Mouse (Mus musculus): ENCODE data around the gene Acsl3.

Acsl3 gene

DNA sequence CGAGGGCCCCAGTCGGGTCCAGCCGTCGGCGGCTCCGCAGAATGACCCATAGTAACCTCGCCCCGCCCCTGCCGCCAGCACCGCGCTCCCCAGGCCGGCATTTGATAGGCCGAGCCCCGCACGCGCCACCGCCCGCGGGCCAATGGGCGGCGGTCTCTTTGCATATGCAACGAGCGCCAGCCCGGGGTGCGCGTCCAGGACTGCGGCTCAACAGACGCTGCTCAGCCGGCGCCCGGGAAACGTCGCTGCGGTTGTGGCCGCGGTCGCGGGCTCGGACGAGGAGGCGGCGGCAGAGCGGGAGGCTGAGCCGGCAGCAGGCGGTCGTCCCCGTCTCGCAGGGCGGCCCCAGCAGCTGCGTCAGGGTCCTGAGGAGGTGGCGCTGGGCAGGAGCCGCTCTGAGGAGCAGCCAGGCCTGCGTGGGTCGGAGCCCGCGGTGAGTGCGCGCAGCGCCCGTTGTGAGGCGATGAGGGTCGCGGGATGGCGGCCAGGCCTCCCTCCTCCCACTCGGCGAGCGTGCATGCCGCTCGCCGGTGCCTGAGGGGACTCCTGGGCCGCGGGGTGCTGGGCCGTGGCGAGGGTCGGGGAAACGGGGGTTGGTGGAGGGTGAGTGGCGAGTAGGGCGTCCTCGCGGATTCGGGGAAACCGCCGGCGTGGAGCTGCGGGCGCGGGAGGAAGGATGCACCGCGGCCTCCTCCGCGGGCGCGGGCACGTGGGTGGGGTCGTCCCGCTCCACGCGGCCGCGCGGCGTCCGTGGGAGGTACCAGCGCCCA lies at the start of gene Acsl3, which contains the start of gene Utp14b:
TSS of gene Acsl3 (plus strand) at position 155 of the 770 bp plus-strand sequence.
TSS of gene Utp14b (plus strand) at position 368 of the 770 bp plus-strand sequence.
- peak; percentile 99 for DNase-seq (ENCODE audit: low spot score)

DNA sequence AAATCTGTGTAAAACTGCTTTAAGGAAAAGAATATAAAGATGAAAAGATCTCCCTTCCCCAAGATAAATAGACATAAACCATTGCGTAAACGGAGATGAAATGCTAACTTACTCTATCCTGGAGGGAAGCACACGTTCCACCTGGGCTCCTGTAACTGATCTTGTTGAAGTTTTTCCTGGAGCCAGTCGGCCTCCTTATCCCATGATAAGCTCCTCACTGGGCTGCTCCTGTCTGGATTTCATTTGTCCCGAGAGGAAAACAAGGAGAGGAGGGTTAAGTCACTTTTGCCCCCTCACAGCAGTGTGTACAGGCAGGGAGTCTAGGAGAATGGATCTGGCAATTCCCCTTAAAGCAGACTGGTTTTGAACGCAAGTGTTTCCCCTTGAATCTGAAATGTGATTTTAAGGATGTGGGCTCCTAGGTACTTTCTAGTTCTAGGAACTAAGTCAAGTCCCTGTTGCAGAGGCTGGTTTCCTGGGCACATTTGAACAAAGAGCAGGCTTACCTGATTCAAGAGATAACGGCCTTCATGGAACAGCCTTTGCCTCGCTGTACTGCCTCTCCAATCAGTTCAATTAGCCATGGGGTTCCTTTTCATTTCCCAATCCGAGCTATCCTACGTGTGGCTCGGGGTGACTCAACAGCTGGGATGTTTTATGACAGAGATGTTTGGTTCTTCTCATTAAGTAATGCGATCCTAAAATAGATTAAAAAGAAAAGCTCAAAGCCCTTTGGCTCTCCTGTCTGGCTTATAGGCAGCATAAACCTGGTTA lies 48.3 kb upstream of the Acsl3 start:
- no peak for DNase-seq (ENCODE audit: low spot score)

DNA sequence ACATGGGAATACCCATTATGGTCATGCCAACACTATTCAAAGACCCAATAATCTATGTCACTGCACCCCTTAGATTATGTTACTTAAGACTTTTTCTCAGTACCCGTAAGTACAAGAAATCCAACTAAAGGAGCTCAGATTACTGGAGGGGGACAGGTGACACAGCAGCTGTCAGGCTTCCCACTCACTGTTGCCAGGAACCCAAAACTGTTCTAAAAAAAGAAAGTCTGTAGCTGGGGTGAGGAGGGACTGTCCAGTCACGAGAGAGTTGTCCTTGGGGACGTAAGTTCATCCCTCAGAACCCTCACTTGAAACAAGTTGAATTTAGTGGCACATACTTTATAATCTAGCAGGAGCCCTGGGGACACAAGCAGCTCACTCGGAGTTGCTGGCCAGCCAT lies 46.6 kb upstream of the Acsl3 start:
- DNase-seq (ENCODE audit: low spot score): no peak

DNA sequence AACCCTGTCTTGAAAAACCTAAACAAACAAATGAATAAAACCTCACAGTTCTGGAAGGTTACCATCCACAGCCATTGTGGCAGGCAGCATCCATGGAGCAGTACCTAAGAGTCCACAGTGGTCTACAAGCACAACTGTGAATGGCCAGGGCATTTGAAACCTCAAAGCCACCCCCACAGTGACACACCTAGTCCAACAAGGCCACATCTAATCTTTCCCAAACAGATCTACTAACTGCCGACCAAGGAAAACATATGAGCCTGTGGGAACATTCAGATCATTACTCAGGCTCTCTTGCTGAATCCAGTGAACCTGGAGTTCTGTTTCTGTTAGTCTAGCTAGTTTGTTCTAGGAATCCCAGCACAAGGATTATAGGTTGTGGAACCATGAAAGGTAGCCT lies 44.7 kb upstream of the Acsl3 start:
- no peak for DNase-seq (ENCODE audit: low spot score)

DNA sequence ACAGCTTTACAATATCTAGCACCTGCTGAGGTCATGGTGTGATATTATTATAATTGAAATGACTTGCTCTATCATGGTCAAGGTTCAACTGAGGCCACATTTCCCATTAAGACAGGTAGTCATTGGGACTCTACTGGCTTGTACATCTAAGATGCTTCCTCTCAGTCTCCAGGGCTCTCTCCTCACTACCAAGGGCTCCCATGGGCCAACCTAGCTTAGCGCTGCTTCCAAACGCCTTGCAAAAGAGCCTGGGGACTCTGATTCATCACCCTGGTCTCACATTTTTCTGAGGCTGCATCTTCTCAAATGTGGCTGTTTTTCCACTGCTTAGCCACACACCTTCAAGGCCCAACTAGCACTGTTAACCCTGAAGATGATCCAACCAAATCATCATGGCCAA lies 33.3 kb upstream of the Acsl3 start:
- DNase-seq (ENCODE audit: low spot score): no peak

DNA sequence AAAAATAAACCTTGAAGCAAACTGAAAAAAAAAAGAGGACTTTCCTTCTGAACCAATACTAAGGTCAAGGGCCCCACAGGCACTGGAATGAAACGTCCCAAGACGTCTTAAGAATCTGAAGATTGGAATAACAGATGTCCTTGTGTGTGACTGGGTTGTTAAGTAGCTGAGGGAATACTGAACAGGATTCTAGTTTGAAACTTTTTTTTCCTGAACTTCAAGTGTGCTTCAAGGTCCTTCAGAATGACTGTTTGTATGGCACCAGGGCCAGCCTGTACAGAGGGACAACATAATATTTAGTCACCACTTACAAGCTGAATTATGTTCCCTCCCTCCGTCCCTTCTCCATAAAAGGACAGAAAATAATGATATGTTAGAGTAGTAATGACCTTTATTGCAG lies 23.1 kb upstream of the Acsl3 start:
- no peak for DNase-seq (ENCODE audit: low spot score)

DNA sequence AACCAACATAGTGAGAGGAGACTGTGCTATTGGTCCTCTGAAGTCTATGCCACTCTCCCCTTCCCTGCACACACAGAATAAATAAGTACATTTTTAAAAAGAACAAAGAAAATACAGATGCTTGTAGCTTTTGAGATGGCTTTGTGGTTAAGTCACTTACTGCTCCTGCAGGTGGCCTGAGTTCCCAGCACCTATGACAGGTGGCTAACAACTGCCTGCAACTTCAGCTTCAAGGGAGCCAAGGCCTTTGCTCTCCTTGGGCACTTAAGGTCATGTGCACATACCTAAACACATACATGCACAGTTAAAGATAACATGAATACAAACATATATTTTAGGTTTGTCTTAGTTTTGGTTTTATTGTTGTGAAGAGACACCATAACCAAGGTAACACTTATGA lies 16.8 kb upstream of the Acsl3 start:
- no peak for DNase-seq (ENCODE audit: low spot score)

DNA sequence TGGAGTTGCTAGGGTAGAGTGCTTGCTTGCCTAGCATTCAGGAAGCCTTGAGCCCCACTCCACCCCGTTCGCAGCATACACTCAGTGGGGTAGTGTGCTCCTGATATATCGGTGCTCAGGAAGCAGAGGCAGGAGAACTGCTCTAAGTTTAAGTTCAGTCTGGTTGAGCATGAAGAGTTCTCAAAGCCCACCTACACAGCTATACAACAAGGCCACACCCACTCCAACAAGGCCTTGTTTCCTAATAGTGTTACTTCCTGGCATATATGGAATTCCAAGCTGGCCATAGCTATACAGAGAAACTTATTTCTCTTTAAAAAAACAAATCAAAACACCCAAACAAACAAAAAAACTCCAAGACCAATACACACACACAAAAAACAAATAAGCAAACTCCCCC lies 15.8 kb upstream of the Acsl3 start:
- no peak for DNase-seq (ENCODE audit: low spot score)

DNA sequence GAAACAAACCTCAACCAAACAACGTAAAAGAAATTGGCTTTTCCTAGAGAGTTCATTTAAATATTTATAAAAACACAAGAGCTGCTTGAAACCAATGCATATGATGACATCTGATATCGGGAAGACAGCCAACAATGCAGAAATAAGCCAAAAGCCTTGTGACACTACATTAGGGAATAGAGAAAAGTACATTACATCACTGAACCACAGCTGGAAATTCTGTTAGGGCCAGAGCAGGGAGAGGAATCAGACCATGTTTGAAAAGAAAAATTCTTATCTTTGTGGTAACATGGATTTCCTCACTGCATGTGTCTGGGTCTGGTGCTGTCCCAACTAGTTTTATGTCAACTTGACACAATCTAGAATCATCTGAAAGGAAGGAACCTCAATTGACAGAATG lies 15.4 kb upstream of the Acsl3 start:
- no peak for DNase-seq (ENCODE audit: low spot score)

DNA sequence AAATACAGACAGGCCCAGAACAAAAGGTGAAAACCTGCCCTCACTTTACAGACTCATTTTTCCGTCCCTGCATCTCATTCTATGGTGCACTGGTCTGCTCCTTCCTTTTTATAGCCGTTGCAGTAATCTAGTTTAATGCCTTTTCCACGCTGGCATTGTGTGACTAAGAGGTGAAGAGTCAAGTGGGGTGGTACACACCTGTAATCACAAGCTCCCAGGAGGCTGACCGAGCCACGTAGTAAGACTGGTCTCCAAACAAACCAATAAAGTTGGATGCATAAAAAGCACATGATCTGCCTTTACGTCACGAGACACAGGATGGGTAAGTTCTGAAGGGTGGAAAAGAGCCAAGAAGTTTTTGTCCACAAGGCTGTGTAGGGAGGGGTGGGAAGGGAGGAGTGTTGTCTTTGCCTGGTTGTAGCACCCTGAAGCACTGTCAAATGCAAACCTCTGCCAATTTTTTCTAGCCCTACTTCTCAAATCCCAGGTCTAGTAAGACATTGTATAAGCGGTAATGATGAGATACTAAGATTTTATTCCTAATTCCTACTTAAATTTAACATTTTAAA lies 10.2 kb upstream of the Acsl3 start:
- no peak for DNase-seq (ENCODE audit: low spot score)

DNA sequence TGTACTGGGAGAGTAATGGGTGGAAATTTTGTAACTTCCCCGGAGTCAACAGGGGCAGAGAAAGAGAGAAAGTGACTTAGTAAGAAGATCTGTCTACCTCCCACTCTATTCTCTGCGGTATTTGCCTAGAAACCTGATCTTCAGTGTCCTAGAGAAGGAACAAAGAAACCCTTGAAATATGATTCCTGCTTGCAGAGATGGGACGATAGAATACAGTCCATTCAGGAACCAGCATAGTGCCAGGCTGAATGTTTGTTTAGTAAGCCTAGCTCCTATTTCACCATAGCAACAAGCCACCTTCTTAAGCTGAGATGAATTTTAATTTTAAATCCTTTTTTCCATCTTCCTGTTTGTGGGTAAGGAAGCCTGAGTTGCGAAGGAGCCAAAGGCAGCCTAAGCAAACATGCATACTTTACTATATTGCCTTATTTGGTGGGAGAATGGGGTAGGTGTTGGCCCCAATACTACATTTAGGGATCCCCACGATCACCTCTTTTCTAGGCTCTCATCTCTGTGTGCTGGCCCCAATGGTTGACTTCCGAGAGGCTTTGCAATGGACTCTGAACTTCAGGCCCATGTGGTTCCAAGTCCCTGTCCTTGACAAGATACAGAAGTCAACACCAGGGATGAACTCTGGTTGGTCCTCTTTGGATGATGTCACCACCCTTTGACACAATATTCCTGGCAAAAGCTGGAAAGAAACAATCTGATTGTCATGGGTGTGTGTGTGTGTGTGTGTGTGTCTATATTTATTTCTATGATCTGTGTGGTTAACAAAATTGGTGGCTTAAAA lies 8.2 kb upstream of the Acsl3 start:
- DNase-seq (ENCODE audit: low spot score): no peak

DNA sequence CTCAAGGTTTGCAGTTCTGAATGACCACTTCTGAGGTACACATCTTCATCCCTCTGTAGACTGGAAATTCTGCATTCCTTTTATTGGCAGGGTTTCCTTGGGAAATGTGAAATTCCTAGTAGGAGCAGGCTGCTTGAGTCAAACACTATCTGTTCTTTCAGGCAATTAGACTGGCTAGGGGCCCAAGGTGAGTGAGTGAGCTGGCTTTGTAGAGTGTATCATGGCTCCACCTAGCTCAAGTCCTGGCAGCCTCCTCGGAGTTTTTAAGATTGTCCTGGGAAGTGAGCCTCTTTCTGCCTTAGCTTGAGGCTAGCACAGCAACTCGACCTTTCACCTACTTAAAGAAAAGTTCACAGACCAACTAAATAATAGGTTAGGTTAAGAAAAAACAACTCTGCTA lies 1.2 kb upstream of the Acsl3 start:
- no peak for DNase-seq (ENCODE audit: low spot score)

DNA sequence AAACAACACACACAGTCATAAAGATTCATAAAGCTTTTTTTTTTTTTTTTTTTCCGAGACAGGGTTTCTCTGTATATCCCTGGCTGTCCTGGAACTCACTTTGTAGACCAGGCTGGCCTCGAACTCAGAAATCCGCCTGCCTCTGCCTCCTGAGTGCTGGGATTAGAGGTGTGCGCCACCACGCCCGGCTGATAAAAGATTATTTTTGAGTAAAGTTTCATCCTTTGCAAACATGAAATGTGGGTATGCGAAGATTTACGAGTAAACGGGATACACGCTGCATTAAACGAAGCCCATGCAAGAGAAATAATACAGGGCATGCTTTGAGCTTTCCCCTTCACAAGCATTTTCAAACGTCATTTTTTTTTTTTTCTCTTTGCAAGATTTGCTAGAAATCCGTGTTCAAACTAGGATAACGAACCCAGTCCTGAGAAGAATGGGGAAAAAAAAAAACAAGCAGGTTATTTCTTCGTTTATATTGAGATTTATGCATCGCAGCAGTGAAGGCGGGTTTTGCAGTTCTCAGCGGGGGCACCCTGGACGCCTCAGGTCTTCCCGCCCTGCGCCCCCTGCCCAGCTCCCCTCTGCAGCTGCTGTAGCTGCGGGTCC lies 500 bp upstream of the Acsl3 start:
- no peak for DNase-seq (ENCODE audit: low spot score)

DNA sequence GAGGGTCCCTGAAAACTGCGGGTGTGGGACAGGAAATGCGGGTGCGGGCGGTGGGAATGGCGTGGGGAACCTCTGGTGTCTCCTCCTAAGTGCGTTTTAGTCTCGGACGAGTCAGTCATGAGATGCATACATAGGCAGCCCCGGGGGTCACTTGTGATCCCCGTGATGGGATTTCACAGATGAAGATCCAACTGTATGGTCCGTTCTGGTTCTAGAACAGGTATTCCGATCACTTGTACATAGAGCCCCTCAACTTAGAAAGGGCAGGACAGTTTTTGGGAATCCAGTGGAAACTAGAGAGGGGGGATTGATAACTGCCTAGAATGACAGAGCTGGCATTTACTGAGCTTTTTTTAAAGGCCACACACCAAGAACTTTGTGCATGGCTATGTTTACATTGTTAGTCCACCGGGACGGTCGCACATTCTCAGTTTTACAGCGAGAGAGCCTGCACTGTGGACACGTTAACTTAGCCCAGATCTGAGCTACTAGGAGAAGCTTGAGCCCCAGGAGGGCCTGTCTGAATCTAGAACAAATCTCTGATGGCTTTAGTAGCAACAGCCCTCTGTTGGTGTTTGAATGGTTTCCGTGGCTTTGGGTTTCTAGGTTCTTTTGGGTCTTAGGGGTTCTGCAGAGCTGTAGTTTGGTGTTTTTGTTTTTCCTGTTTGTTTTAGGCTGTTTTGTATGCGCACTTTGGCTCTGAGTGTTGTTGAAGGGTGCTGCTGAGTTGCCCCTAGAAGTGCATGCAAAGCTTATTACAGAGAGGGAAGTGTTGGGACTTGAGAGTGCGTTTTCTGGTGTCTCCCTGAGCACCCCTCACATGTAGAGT lies 1.0 kb downstream of the Acsl3 start:
- DNase-seq (ENCODE audit: low spot score): peak; percentile 49

DNA sequence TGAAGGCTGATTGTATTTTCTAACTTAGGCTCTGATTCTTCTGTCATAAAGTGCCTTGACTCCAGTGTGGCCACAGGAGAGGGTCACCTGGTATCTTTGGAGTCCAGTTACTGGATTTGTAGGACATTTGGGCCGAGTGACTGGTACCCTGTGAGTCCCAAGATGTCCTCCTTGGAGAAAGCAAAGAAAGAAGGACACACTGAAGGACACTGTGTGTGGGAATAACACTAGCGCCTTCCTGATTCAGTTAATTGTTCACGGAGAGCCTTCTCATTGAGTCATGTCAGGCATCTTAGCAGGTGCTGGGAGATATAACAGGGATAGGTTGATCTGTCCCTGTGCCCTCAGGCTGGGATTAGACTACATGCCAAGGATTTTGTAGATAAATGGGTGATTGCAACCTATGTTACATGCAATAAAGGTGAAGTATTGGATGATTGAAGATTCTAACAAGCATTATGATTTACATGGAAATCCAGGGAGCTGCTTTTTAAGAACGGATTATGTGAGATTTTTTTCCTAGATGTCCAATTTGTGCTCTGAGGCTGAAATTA lies 1.7 kb downstream of the Acsl3 start:
- peak; percentile 31 for DNase-seq (ENCODE audit: low spot score)

DNA sequence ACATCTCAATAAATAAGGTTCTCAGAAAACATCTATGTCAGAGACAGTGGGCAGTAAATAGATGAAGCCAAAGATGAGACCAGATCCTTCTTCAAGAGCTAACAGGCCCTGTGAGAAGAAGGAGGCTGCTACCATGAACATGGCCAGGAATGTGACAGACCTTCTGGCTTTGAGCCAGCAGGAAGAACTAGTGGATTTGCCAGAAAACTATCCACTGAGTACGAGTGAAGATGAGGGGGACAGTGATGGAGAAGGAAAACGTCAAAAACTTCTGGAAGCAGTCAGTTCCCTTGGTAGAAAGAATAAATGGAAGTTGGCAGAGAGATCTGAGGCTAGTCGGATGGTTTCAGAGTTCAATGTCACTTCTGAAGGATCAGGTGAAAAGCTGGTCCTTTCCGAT lies 6.7 kb downstream of the Acsl3 start:
- no peak for DNase-seq (ENCODE audit: low spot score)

DNA sequence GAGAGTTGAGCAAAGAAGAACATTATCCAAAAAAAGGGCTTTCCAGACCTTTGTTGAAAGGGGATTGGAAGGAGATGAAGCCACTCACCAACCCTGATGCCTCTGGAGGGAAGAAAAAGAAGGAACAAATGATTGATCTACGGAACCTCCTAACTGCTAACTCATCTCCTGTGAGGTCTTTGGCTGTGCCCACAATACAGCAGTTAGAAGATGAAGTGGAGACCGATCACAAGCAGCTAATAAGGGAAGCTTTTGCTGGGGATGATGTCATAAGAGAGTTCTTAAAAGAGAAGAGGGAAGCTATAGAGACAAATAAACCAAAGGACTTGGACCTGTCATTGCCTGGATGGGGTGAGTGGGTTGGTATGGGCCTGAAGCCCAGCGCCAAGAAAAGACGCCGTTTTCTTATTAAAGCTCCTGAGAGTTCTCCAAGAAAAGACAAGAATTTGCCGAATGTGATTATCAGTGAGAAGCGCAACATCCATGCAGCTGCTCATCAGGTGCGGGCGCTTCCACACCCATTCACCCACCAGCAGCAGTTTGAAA lies 8.4 kb downstream of the Acsl3 start:
- no peak for DNase-seq (ENCODE audit: low spot score)

DNA sequence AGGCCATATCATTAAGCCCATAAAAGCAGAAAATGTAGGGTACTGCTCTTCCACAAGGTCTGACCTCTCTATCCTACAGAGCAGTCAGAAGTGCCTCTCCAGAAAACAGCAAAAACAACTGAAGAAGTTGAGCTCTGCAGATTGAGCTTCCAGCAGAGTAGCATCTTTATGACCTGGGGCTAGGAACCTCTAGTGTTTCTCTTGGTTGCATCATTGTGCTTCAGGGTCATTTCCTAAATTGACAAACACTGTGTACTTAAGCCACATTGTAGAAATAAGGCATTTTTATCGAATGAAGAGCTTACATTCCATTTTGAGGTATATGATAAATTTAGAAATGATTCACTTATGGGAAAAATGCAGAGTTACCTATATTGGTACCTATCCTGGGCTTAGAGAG lies 9.0 kb downstream of the Acsl3 start:
- DNase-seq (ENCODE audit: low spot score): no peak

DNA sequence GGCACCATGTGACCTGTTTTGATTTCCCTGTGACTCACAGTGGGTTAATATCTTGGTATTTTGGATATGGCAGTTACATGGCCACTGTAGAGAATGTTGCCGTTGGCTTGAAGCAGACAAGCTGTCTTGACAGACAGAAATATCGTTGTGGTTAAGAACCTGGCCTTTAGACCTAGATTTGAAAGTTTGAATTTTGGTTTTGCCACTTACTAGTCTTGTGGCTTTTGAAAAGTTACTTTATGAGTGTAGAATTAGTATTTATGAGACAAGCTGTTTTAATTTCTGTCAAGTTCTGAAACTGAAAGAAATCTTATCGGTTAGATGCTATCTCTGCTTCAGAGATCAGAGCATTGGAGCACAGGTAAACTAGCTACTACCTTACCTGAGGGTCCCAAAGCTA lies 24.7 kb downstream of the Acsl3 start:
- no peak for DNase-seq (ENCODE audit: low spot score)

DNA sequence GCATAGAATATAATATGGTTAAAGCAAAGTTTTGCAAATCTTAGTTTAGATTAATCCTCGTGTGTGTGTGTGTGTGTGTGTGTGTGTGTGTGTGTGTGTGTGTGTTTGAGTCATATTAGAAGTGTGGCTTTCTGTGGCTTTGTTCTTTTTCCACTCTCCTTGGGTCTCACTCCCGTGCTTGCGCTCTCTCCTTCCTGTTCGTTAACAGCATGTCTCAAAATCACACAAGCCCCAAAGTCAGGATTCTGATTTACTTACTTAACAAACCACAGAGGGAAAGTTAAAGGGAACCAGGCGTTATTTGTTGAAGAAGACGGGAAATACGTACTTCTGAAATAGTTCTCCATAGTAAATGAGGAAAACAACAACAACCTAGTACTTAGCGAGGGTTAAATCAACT lies 26.5 kb downstream of the Acsl3 start:
- DNase-seq (ENCODE audit: low spot score): no peak
